Mouse (Mus musculus): ENCODE measurements around the gene Trak1.

The Trak1 gene

GRCm38 (mm10) chr9:121346635-121347034, 49.3 kb downstream of the Trak1 start:
- no peak for DNase-seq (ENCODE audit: low read depth, low spot score)

- DNase-seq (ENCODE audit: low read depth, low spot score), result no peak
These were observed 50.7 kb downstream of the Trak1 start for GRCm38 (mm10) chr9:121347981-121348380.

- DNase-seq (ENCODE audit: low read depth, low spot score), result peak; percentile 19
These were observed 51.2 kb downstream of the Trak1 start for GRCm38 (mm10) chr9:121348476-121348875.

GRCm38 (mm10) chr9:121349111-121349510, 51.8 kb downstream of the Trak1 start:
- no peak for DNase-seq (ENCODE audit: low read depth, low spot score)

GRCm38 (mm10) chr9:121350601-121351000, 53.3 kb downstream of the Trak1 start:
- no peak for DNase-seq (ENCODE audit: low read depth, low spot score)

GRCm38 (mm10) chr9:121351388-121352078, 54.2 kb downstream of the Trak1 start:
- no peak for DNase-seq (ENCODE audit: low read depth, low spot score)

- peak; percentile 63 for DNase-seq (ENCODE audit: low read depth, low spot score)
These were observed 54.9 kb downstream of the Trak1 start for GRCm38 (mm10) chr9:121352131-121352606.

- no peak for DNase-seq (ENCODE audit: low read depth, low spot score)
These were observed 55.4 kb downstream of the Trak1 start for GRCm38 (mm10) chr9:121352726-121353125.

- DNase-seq (ENCODE audit: low read depth, low spot score), result peak; percentile 56
These were observed 57.6 kb downstream of the Trak1 start for GRCm38 (mm10) chr9:121354792-121355390.

GRCm38 (mm10) chr9:121355431-121356141, 58.3 kb downstream of the Trak1 start:
- DNase-seq (ENCODE audit: low read depth, low spot score), result no peak

- no peak for DNase-seq (ENCODE audit: low read depth, low spot score)
These were observed 59.8 kb downstream of the Trak1 start for GRCm38 (mm10) chr9:121357102-121357501.

- no peak for DNase-seq (ENCODE audit: low read depth, low spot score)
These were observed 60.4 kb downstream of the Trak1 start for GRCm38 (mm10) chr9:121357582-121358275.

GRCm38 (mm10) chr9:121358418-121358817, 61.1 kb downstream of the Trak1 start:
- DNase-seq (ENCODE audit: low read depth, low spot score), result no peak

- DNase-seq (ENCODE audit: low read depth, low spot score), result peak; percentile 30
These were observed 62.1 kb downstream of the Trak1 start for GRCm38 (mm10) chr9:121359266-121359972.

GRCm38 (mm10) chr9:121360327-121360954, 63.1 kb downstream of the Trak1 start:
- DNase-seq (ENCODE audit: low read depth, low spot score), result peak; percentile 82

- no peak for DNase-seq (ENCODE audit: low read depth, low spot score)
These were observed 63.7 kb downstream of the Trak1 start for GRCm38 (mm10) chr9:121361010-121361409.

GRCm38 (mm10) chr9:121363932-121364331, 66.6 kb downstream of the Trak1 start:
- DNase-seq (ENCODE audit: low read depth, low spot score), result no peak

- DNase-seq (ENCODE audit: low read depth, low spot score), result no peak
These were observed 69.0 kb downstream of the Trak1 start for GRCm38 (mm10) chr9:121366135-121366863.

- DNase-seq (ENCODE audit: low read depth, low spot score), result no peak
These were observed 69.6 kb downstream of the Trak1 start for GRCm38 (mm10) chr9:121366864-121367245.

- DNase-seq (ENCODE audit: low read depth, low spot score), result no peak
These were observed 72.3 kb downstream of the Trak1 start for GRCm38 (mm10) chr9:121369573-121369972.

Data from A20 (cell line).